Mouse (Mus musculus) heart, adult 2 months (tissue): ENCODE data around the gene Dnajc11.

ENCODE experiments used
- CTCF ChIP-seq: fragments of 200-600 bp; IDR thresholded peaks from 2 replicates; pipeline ENCODE4 v1.8.1; 2022; ENCODE audit warnings: antibody characterized with exemption, mild to moderate bottlenecking, moderate library complexity
- POLR2A ChIP-seq: fragments of 200-500 bp; IDR thresholded peaks from 2 replicates; pipeline ENCODE4 v1.6.1; 2011; ENCODE audit warnings: mild to moderate bottlenecking, low read depth, low read length, control low read depth; ENCODE audit not compliant: insufficient read depth

GRCm38 (mm10) chr4:151988342-151989109, 55.0 kb downstream of the Dnajc11 start, which contains the start of gene Thap3:
- TF ChIP-seq CTCF, result no peak
- peak; percentile 42 for TF ChIP-seq POLR2A
